Mouse (Mus musculus) heart, postnatal 0 days (tissue): ENCODE data around the gene Uroc1.

Experiments
- CTCF ChIP-seq: IDR thresholded peaks from 2 replicates; pipeline ENCODE4 v1.5.1; 2016; ENCODE audit warnings: antibody characterized with exemption, control low read depth, low read depth
- EP300 ChIP-seq: IDR thresholded peaks from 2 replicates; pipeline ENCODE4 v1.6.1; 2016; ENCODE audit warnings: antibody characterized with exemption, low read depth

- no peak for TF ChIP-seq CTCF
- no peak for TF ChIP-seq EP300
Observed at GRCm38 (mm10) chr6:90300919-90301318, 32.2 kb upstream of the Uroc1 start, which contains the start of gene BC048671.
